Mouse (Mus musculus): Measurements from ENCODE around the gene Atxn1. TPM values are rescaled to one million over a fixed set of nuclear protein-coding genes. Genes with fewer than 3 reads are reported as not detected.

Atxn1 gene
- 6.0 and 9.0 TPM in 2 replicates for polyA plus RNA-seq (2015; fragmentation: Nextera tagmentation; extraction: Ambion mirVana)

DNA sequence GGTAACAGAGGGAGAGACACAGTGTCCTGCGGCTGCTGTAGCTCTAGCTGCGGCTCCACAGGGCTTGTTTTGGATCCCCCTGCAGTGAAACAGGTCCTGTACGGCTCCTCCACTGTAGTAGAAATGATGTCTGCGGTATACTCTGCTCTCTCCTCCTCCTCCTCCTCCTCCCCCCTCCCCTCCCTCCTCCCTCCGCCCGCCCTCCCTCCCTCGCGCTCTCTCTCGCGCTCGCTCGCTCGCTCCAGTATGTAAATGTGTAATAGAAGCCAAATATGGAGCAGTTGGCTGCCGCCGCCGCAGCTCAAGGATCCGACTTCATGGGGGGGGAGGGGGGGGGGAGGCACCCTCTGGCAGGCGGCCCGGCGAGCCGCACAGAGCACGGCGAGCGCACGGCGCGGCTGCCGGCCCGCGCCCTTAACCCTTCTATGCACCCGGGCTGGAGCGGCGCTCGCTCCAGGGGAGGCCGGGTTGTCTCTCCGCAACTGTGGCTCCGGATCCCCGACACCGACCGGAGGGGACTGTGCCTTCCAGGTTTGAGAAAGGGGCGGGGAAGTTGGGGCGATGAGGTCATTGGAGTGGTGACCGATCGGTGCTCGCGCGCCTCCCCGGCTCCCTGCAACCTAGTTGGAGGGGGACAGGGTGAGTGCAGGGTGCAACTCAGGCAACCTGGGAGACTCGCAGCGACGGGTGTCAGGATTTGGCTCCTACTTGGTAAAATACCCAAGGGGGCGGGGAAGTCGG lies at the start of gene Atxn1:
Gene Atxn1 (minus strand): TSS at position 156 of the 741 bp plus-strand sequence.

GRCm38 (mm10) chr13:45507274-45508229 lies 457.3 kb downstream of the Atxn1 start, which contains the start of gene Gmpr:
TSS of gene Gmpr (plus strand) at chr13:45507444.

All from adrenal gland, postnatal 0 days (tissue).